Mouse (Mus musculus) MEL (cell line): ENCODE results near the gene Pank4. TPM values are rescaled to one million over a fixed set of nuclear protein-coding genes. Genes with fewer than 3 reads are reported as not detected.

Source experiments
- DNase-seq: peaks from one replicate; pipeline ENCODE4 v3.0.0; 2011; ENCODE audit warnings: low read depth, low spot score
- H3K27ac ChIP-seq: 2 replicates; pipeline ENCODE4 v1.5.1; 2012; ENCODE audit warnings: low read depth, mild to moderate bottlenecking, control low read depth, low read length, moderate library complexity; ENCODE audit not compliant: control insufficient read depth
- H3K27me3 ChIP-seq, 2 experiments: fragments of 150-350 bp in 1 of 2; sonication (generic) in 1 of 2; 2 replicates each; pipeline ENCODE4 v1.6.1; 2012; ENCODE audit warnings: low read length in 2 of 2, mild to moderate bottlenecking in 2 of 2, improper control_type of control experiment in 1 of 2, moderate library complexity in 1 of 2; ENCODE audit not compliant: insufficient read depth in 2 of 2, control insufficient read depth in 1 of 2
- H3K36me3 ChIP-seq, 2 experiments: 2 replicates each; pipeline ENCODE4 v1.6.1; 2012 to 2014; ENCODE audit warnings: low read length in 2 of 2, improper control_type of control experiment in 1 of 2, inconsistent platforms in 1 of 2, mild to moderate bottlenecking in 1 of 2; ENCODE audit not compliant: insufficient read depth in 2 of 2, control insufficient read depth in 1 of 2
- H3K4me1 ChIP-seq, 2 experiments: fragments of 150-350 bp in 1 of 2; sonication (generic) in 1 of 2; 2 replicates each; pipeline ENCODE4 v1.6.1; 2012; ENCODE audit warnings: low read length in 2 of 2, improper control_type of control experiment in 1 of 2, mild to moderate bottlenecking in 1 of 2; ENCODE audit not compliant: insufficient read depth in 2 of 2, control insufficient read depth in 1 of 2
- H3K4me3 ChIP-seq, 2 experiments: fragments of 150-350 bp in 1 of 2; sonication (generic) in 1 of 2; 2 replicates each; pipeline ENCODE4 v1.5.1; 2012; ENCODE audit warnings: low read depth in 2 of 2, low read length in 2 of 2, mild to moderate bottlenecking in 2 of 2, moderate library complexity in 2 of 2, control low read depth in 1 of 2, improper control_type of control experiment in 1 of 2; ENCODE audit not compliant: control insufficient read depth in 1 of 2, insufficient read depth in 1 of 2
- H3K79me2 ChIP-seq: 2 replicates; pipeline ENCODE4 v1.6.1; 2012; ENCODE audit warnings: mild to moderate bottlenecking, low read length, moderate library complexity; ENCODE audit not compliant: control insufficient read depth, poor library complexity, insufficient read depth
- H3K9ac ChIP-seq: 2 replicates; pipeline ENCODE4 v1.6.1; 2012; ENCODE audit warnings: low read depth, mild to moderate bottlenecking, control low read depth, low read length, moderate library complexity; ENCODE audit not compliant: control insufficient read depth, poor library complexity, severe bottlenecking
- H3K9me3 ChIP-seq: fragments of 150-350 bp; sonication (generic); replicated peaks from 2 replicates; pipeline ENCODE4 v1.6.1; 2012; ENCODE audit warnings: mild to moderate bottlenecking, low read length, improper control_type of control experiment, moderate library complexity; ENCODE audit not compliant: insufficient read depth
- BHLHE40 ChIP-seq: IDR thresholded peaks from 2 replicates; pipeline ENCODE4 v1.6.1; 2012; ENCODE audit warnings: low read depth, mild to moderate bottlenecking, inconsistent platforms, low read length, improper control_type of control experiment, borderline replicate concordance
- CHD1 ChIP-seq: IDR thresholded peaks from 2 replicates; pipeline ENCODE4 v1.6.1; 2012; ENCODE audit warnings: low read depth, mild to moderate bottlenecking, inconsistent platforms, low read length, improper control_type of control experiment
- CTCF ChIP-seq, 3 experiments: IDR thresholded peaks in 2 of 3; conservative IDR thresholded peaks in 1 of 3; 2 replicates each; pipeline ENCODE4 v1.5.1; 2011 to 2012; ENCODE audit warnings: low read length in 3 of 3, low read depth in 2 of 3, mild to moderate bottlenecking in 2 of 3, improper control_type of control experiment in 1 of 3, inconsistent platforms in 1 of 3, mixed read lengths in 1 of 3, moderate library complexity in 1 of 3; ENCODE audit not compliant: control insufficient read depth in 1 of 3, insufficient read depth in 1 of 3, poor library complexity in 1 of 3, severe bottlenecking in 1 of 3
- KAT2A ChIP-seq: conservative IDR thresholded peaks from 2 replicates; pipeline ENCODE4 v1.6.1; 2012; ENCODE audit warnings: low read depth, low read length, improper control_type of control experiment, inconsistent platforms
- MAFK ChIP-seq: IDR thresholded peaks from 2 replicates; pipeline ENCODE4 v1.6.1; 2011; ENCODE audit warnings: low read depth, mild to moderate bottlenecking, low read length, improper control_type of control experiment, borderline replicate concordance
- MEF2A ChIP-seq: IDR thresholded peaks from 2 replicates; pipeline ENCODE4 v1.6.1; 2014; ENCODE audit warnings: low read depth, mild to moderate bottlenecking, inconsistent platforms, low read length, improper control_type of control experiment; ENCODE audit not compliant: poor library complexity, insufficient replicate concordance, severe bottlenecking; ENCODE audit errors: extremely low read depth
- MXI1 ChIP-seq: IDR thresholded peaks from 2 replicates; pipeline ENCODE4 v1.6.1; 2011; ENCODE audit warnings: mild to moderate bottlenecking, low read depth, low read length, improper control_type of control experiment
- MYC ChIP-seq: IDR thresholded peaks from 2 replicates; pipeline ENCODE4 v1.6.1; 2011; ENCODE audit warnings: low read depth, mild to moderate bottlenecking, low read length, improper control_type of control experiment, moderate library complexity
- NELFE ChIP-seq: IDR thresholded peaks from 2 replicates; pipeline ENCODE4 v1.6.1; 2011; ENCODE audit warnings: low read depth, low read length, improper control_type of control experiment
- RAD21 ChIP-seq: IDR thresholded peaks from 2 replicates; pipeline ENCODE4 v1.6.1; 2011; ENCODE audit warnings: mild to moderate bottlenecking, low read depth, low read length, improper control_type of control experiment
- SIN3A ChIP-seq: IDR thresholded peaks from 2 replicates; pipeline ENCODE4 v1.6.1; 2012; ENCODE audit warnings: low read length, improper control_type of control experiment, inconsistent platforms
- TAL1 ChIP-seq: IDR thresholded peaks from 2 replicates; pipeline ENCODE4 v1.6.1; 2012; ENCODE audit warnings: mild to moderate bottlenecking, inconsistent platforms, low read length, moderate library complexity, mixed read lengths
- TBP ChIP-seq: IDR thresholded peaks from 2 replicates; pipeline ENCODE4 v1.8.0; 2011; ENCODE audit warnings: low read depth, low read length, improper control_type of control experiment
- UBTF ChIP-seq: IDR thresholded peaks from 2 replicates; pipeline ENCODE4 v1.6.1; 2012; ENCODE audit warnings: low read depth, mild to moderate bottlenecking, inconsistent platforms, low read length, improper control_type of control experiment, moderate library complexity, borderline replicate concordance; ENCODE audit not compliant: insufficient read depth
- USF2 ChIP-seq, 2 experiments: IDR thresholded peaks; 2 replicates each; pipeline ENCODE4 v1.6.1; 2011 to 2012; ENCODE audit warnings: improper control_type of control experiment in 2 of 2, low read length in 2 of 2, borderline replicate concordance in 1 of 2, inconsistent platforms in 1 of 2, low read depth in 1 of 2, mild to moderate bottlenecking in 1 of 2; ENCODE audit not compliant: insufficient read depth in 1 of 2
- ZMIZ1 ChIP-seq: IDR thresholded peaks from 2 replicates; pipeline ENCODE4 v1.6.1; 2012; ENCODE audit warnings: low read depth, mild to moderate bottlenecking, inconsistent platforms, low read length, improper control_type of control experiment, moderate library complexity
- ZNF384 ChIP-seq: IDR thresholded peaks from 2 replicates; pipeline ENCODE4 v1.6.1; 2012; ENCODE audit warnings: low read depth, mild to moderate bottlenecking, inconsistent platforms, low read length, improper control_type of control experiment
- polyA plus RNA-seq, 2 experiments: library from polyadenylated mRNA; stranded (reverse) in 1 of 2; unstranded in 1 of 2; fragments of >175 nt in 1 of 2; fragments of >200 nt in 1 of 2; gene quantifications; 2 replicates each; pipeline versions ENCODE4 v1.2.1 to v1.2.4; 2012; ENCODE audit warnings: low replicate concordance in 2 of 2, low read depth in 1 of 2; ENCODE audit not compliant: insufficient read length in 2 of 2, insufficient read depth in 1 of 2, missing spikeins in 1 of 2
- total RNA-seq: library from RNA; depleted of rRNA; stranded (reverse); fragments of 300-350 nt; gene quantifications from 2 replicates; pipeline ENCODE4 v1.2.3, GENCODE M21; 2012

The Pank4 gene
- total and polyA plus RNA-seq, 3 experiments, result 38.4 to 55.5 TPM; not detected in 1

- H3K4me3 ChIP-seq, result no peak overlapping the region
- 0 out of 4 replicates have a peak, but pooled peaks cover 0 to 1% of the 10 kb centered on the region in 2 experiments for H3K27me3 ChIP-seq
- H3K9ac ChIP-seq, result no peak overlapping the region
- TF ChIP-seq ZNF384 (no peak), USF2 (IDR thresholded peaks at IDR 0.05; ENCODE audit: borderline replicate concordance in 1 of 2, insufficient read depth in 1 of 2, low read depth in 1 of 2, low read length in 2 of 2) (no peak), CTCF (IDR thresholded peaks at IDR 0.05 in 2 of 3, conservative IDR thresholded peaks at IDR 0.05 in 1 of 3; ENCODE audit: control insufficient read depth in 1 of 3, insufficient read depth in 1 of 3, low read depth in 2 of 3, low read length in 3 of 3, poor library complexity in 1 of 3, severe bottlenecking in 1 of 3) (no peak)
- H3K9me3 ChIP-seq, result no peaks in the 10 kb centered on the region
- H3K27ac ChIP-seq, result no peak overlapping the region
- H3K4me1 ChIP-seq, result no peaks in the 10 kb centered on the region
- no peaks in the 10 kb centered on the region for H3K36me3 ChIP-seq
- DNase-seq, result no peak
- H3K79me2 ChIP-seq, result no peaks in the 10 kb centered on the region
Observed at GRCm38 (mm10) chr4:155011312-155012025, 47.5 kb downstream of the Pank4 start.

- no peak for TF ChIP-seq MYC
- no peak for TF ChIP-seq NELFE
- no peak for TF ChIP-seq SIN3A
- TF ChIP-seq TAL1, result no peak
- TF ChIP-seq MEF2A, result no peak
- TF ChIP-seq KAT2A, result no peak
- no peak for TF ChIP-seq ZNF384
- no peak for TF ChIP-seq UBTF
- TF ChIP-seq RAD21, result no peak
- no peak for TF ChIP-seq TBP
- no peak for TF ChIP-seq BHLHE40
- TF ChIP-seq MAFK, result no peak
- TF ChIP-seq MXI1, result no peak
- TF ChIP-seq ZMIZ1, result no peak
- TF ChIP-seq CHD1, result no peak
Observed at GRCm38 (mm10) chr4:155012115-155012514, 48.2 kb downstream of the Pank4 start.

More at GRCm38 (mm10) chr4:155012115-155012514, 48.2 kb downstream of the Pank4 start:
- Histone ChIP-seq H3K27me3 (0 out of 4 replicates have a peak, but pooled peaks cover 0 to 1% of the 10 kb centered on the region in 2 experiments), H3K9me3 (no peaks in the 10 kb centered on the region), H3K9ac (no peak overlapping the region), H3K79me2 (no peaks in the 10 kb centered on the region), H3K4me3 (no peak overlapping the region), H3K27ac (no peak overlapping the region), H3K4me1 (no peaks in the 10 kb centered on the region), H3K36me3 (no peaks in the 10 kb centered on the region)
- no peak for DNase-seq
